Mouse (Mus musculus) kidney, adult 10 weeks (tissue): ENCODE measurements around the gene Rcsd1. TPM values are rescaled to one million over a fixed set of nuclear protein-coding genes. Genes with fewer than 3 reads are reported as not detected.

ENCODE experiments used
- polyA plus RNA-seq: library from polyadenylated mRNA; stranded (reverse); fragments of 350-450 nt; fragmentation: Illumina TruSeq; extraction: RNeasy Lipid Tissue Mini Kit (QIAGEN cat#74804); gene quantifications from one replicate; pipeline ENCODE4 v1.2.3, GENCODE M21; 2014; ENCODE audit warnings: low read depth, low replicate concordance

Rcsd1 gene
- polyA plus RNA-seq = 8.5 TPM

GRCm38 (mm10) chr1:165709629-165710256, at the start of gene Rcsd1:
Rcsd1 (minus strand) TSS chr1:165709757.

GRCm38 (mm10) chr1:165634151-165634884, 75.2 kb downstream of the Rcsd1 start, which contains the start of gene Mpzl1:
Mpzl1 (minus strand) TSS chr1:165634538.

Other genes starting within 250 kb of the Rcsd1 start
- gene Dcaf6, start 249.3 kb downstream of the Rcsd1 start, polyA plus RNA-seq = 57.8 TPM
- gene Mpc2, start 249.1 kb downstream of the Rcsd1 start, polyA plus RNA-seq = 1,574 TPM
- 0.32 TPM for gene Adcy10, start 224.6 kb downstream of the Rcsd1 start, polyA plus RNA-seq
- gene Mpzl1, start 75.2 kb downstream of the Rcsd1 start, polyA plus RNA-seq = 26.5 TPM
- 311 TPM for gene Creg1, start 54.0 kb upstream of the Rcsd1 start, polyA plus RNA-seq
- gene Cd247, start 78.9 kb upstream of the Rcsd1 start, polyA plus RNA-seq = 0.28 TPM